Mouse (Mus musculus) lung, embryonic 16.5 days (tissue): ENCODE results near the gene Cherp. TPM values are rescaled to one million over a fixed set of nuclear protein-coding genes. Genes with fewer than 3 reads are reported as not detected.

Source experiments
- ATAC-seq: fragments of 200-750 bp; cut with Nextera tagmentation; 2 replicates; pipeline ENCODE4 v1.8.0; 2017; ENCODE audit warnings: low read depth, mild to moderate bottlenecking, moderate library complexity
- H3K27ac ChIP-seq: fragments of 300-500 bp; sonication (generic); 2 replicates; pipeline ENCODE4 v1.5.1; 2014; ENCODE audit warnings: mild to moderate bottlenecking, control low read depth, low read length
- H3K27me3 ChIP-seq: fragments of 300-500 bp; sonication (generic); 2 replicates; pipeline ENCODE4 v1.6.1; 2014; ENCODE audit warnings: low read depth, low read length, mixed read lengths; ENCODE audit not compliant: control insufficient read depth, insufficient read depth
- H3K36me3 ChIP-seq: fragments of 300-500 bp; sonication (generic); 2 replicates; pipeline ENCODE4 v1.6.1; 2014; ENCODE audit warnings: low read length; ENCODE audit not compliant: control insufficient read depth, insufficient read depth
- H3K4me1 ChIP-seq: fragments of 300-500 bp; sonication (generic); replicated peaks from 2 replicates; pipeline ENCODE4 v1.6.1; 2014; ENCODE audit warnings: low read length, mixed read lengths; ENCODE audit not compliant: control insufficient read depth, insufficient read depth
- H3K4me2 ChIP-seq: fragments of 300-500 bp; sonication (generic); 2 replicates; pipeline ENCODE4 v1.6.1; 2014; ENCODE audit warnings: low read depth, low read length, control low read depth
- H3K4me3 ChIP-seq: fragments of 300-500 bp; sonication (generic); 2 replicates; pipeline ENCODE4 v1.5.1; 2014; ENCODE audit warnings: mild to moderate bottlenecking, low read length, control low read depth
- H3K9ac ChIP-seq: fragments of 300-500 bp; sonication (generic); 2 replicates; pipeline ENCODE4 v1.6.1; 2014; ENCODE audit warnings: low read length, control low read depth
- H3K9me3 ChIP-seq: fragments of 300-500 bp; sonication (generic); 2 replicates; pipeline ENCODE4 v1.6.1; 2016; ENCODE audit warnings: low read length; ENCODE audit not compliant: control insufficient read depth
- WGBS: fragments of 180-500 bp; shearing (Covaris S2); extraction: QIAGEN DNeasy Blood & Tissue Kit; methylation state at CpG from one replicate; pipeline ENCODE4 v1.1.7; 2014; 5-methylcytosine and 5-hydroxymethylcytosine counted together
- polyA plus RNA-seq: library from polyadenylated mRNA; unstranded; fragments of >200 nt; fragmentation: Nextera tagmentation; extraction: Ambion mirVana; gene quantifications from 2 replicates; pipeline ENCODE4 v1.2.1, GENCODE M21; 2015

The Cherp gene
- polyA plus RNA-seq, 1 experiment from 2014 or later = 68.3 TPM

GRCm38 (mm10) chr8:72457806-72458205 lies 17.2 kb downstream of the Cherp start:
- H3K9me3 ChIP-seq = peaks cover 3% of the 10 kb centered on the region; the same call in 1 of the 2 replicates
- no peak overlapping the region for H3K4me2 ChIP-seq
- no peak for ATAC-seq
- no peaks in the 10 kb centered on the region for H3K4me1 ChIP-seq
- H3K36me3 ChIP-seq = peaks cover 53% of the 10 kb centered on the region
- WGBS = 83% methylated on average over 3 of the region's 3 CpGs
- H3K9ac ChIP-seq = no peak overlapping the region
- no peaks in the 10 kb centered on the region for H3K27me3 ChIP-seq
- H3K4me3 ChIP-seq = no peak overlapping the region
- H3K27ac ChIP-seq = no peak overlapping the region

- H3K27ac ChIP-seq = no peak overlapping the region
- no peak overlapping the region for H3K4me3 ChIP-seq
- H3K27me3 ChIP-seq = no peaks in the 10 kb centered on the region
- no peak overlapping the region for H3K4me2 ChIP-seq
- peaks cover 32% of the 10 kb centered on the region for H3K36me3 ChIP-seq
- H3K9me3 ChIP-seq = peaks cover 3% of the 10 kb centered on the region; the same call in 1 of the 2 replicates
- H3K4me1 ChIP-seq = no peaks in the 10 kb centered on the region
- no peak overlapping the region for H3K9ac ChIP-seq
- WGBS = 88% methylated on average over 4 of the region's 4 CpGs
- no peak for ATAC-seq
Observed at GRCm38 (mm10) chr8:72455317-72455716, 19.7 kb downstream of the Cherp start.

GRCm38 (mm10) chr8:72453904-72454303 lies 21.1 kb downstream of the Cherp start:
- Histone ChIP-seq H3K9me3 (peaks cover 3% of the 10 kb centered on the region; the same call in 1 of the 2 replicates), H3K27ac (no peak overlapping the region), H3K4me1 (no peaks in the 10 kb centered on the region), H3K36me3 (peaks cover 29% of the 10 kb centered on the region), H3K27me3 (no peaks in the 10 kb centered on the region), H3K4me3 (no peak overlapping the region), H3K9ac (no peak overlapping the region), H3K4me2 (no peak overlapping the region)
- WGBS = 93% methylated on average over 2 of the region's 2 CpGs
- ATAC-seq = no peak

GRCm38 (mm10) chr8:72451516-72451915 lies 23.5 kb downstream of the Cherp start:
- peaks cover 29% of the 10 kb centered on the region for H3K36me3 ChIP-seq

GRCm38 (mm10) chr8:72445071-72445470 lies 30.0 kb downstream of the Cherp start:
- Histone ChIP-seq H3K36me3 (peaks cover 9% of the 10 kb centered on the region), H3K27me3 (no peaks in the 10 kb centered on the region), H3K4me2 (no peak overlapping the region), H3K4me1 (peaks cover 4% of the 10 kb centered on the region), H3K27ac (no peak overlapping the region), H3K9me3 (no peaks in the 10 kb centered on the region), H3K4me3 (no peak overlapping the region), H3K9ac (no peak overlapping the region)
- 91% methylated on average over 6 of the region's 6 CpGs for WGBS
- no peak for ATAC-seq

More at GRCm38 (mm10) chr8:72451516-72451915, 23.5 kb downstream of the Cherp start:
- Histone ChIP-seq H3K4me2 (no peak overlapping the region), H3K9ac (no peak overlapping the region), H3K9me3 (peaks cover 3% of the 10 kb centered on the region; the same call in 1 of the 2 replicates), H3K4me3 (no peak overlapping the region), H3K27ac (no peak overlapping the region), H3K27me3 (no peaks in the 10 kb centered on the region), H3K4me1 (no peaks in the 10 kb centered on the region)
- 56% methylated on average over 8 of the region's 8 CpGs for WGBS
- no peak for ATAC-seq

- peak overlapping the region; percentile 62 for H3K4me3 ChIP-seq
- H3K4me1 ChIP-seq = peaks cover 4% of the 10 kb centered on the region
- peak overlapping the region; percentile 58 for H3K4me2 ChIP-seq
- no peaks in the 10 kb centered on the region; the same call in 1 of the 2 replicates for H3K36me3 ChIP-seq
- H3K27ac ChIP-seq = peak overlapping the region; percentile 11; the same call in 1 of the 2 replicates
- no peaks in the 10 kb centered on the region for H3K27me3 ChIP-seq
- ATAC-seq = peak; percentile 56
- H3K9ac ChIP-seq = peak overlapping the region; percentile 85
- H3K9me3 ChIP-seq = no peaks in the 10 kb centered on the region
- WGBS = 31% methylated on average over 6 of the region's 6 CpGs
Observed at GRCm38 (mm10) chr8:72443994-72444350, 31.1 kb downstream of the Cherp start.

- peaks cover 4% of the 10 kb centered on the region for H3K4me1 ChIP-seq
- no peaks in the 10 kb centered on the region for H3K27me3 ChIP-seq
- ATAC-seq = peak; percentile 100
- peak within 1 kb of the TSS; percentile 85 for H3K9ac ChIP-seq
- H3K9me3 ChIP-seq = no peaks in the 10 kb centered on the region
- H3K36me3 ChIP-seq = no peaks in the 10 kb centered on the region; the same call in 1 of the 2 replicates
- peak within 1 kb of the TSS; percentile 62 for H3K4me3 ChIP-seq
- H3K4me2 ChIP-seq = peak within 1 kb of the TSS; percentile 84
- H3K27ac ChIP-seq = peak within 1 kb of the TSS; percentile 11; the same call in 1 of the 2 replicates
- 6% methylated on average over 34 of the region's 34 CpGs for WGBS
Observed at GRCm38 (mm10) chr8:72443338-72443993, 31.6 kb downstream of the Cherp start, which contains the start of the genes Calr3 and 1700030K09Rik. Gene Calr3 (minus strand): TSS chr8:72443870. Gene 1700030K09Rik (plus strand): TSS chr8:72443880.

- no peaks in the 10 kb centered on the region for H3K36me3 ChIP-seq
- H3K27me3 ChIP-seq = no peaks in the 10 kb centered on the region
- H3K9ac ChIP-seq = no peak overlapping the region
- H3K27ac ChIP-seq = no peak overlapping the region
- WGBS = 71% methylated on average over 8 of the region's 8 CpGs
- no peak overlapping the region for H3K4me2 ChIP-seq
- H3K9me3 ChIP-seq = no peaks in the 10 kb centered on the region
- ATAC-seq = 0 out of 2 replicates have a peak, but pooled peaks have one; percentile 24
- peaks cover 4% of the 10 kb centered on the region for H3K4me1 ChIP-seq
- H3K4me3 ChIP-seq = no peak overlapping the region
Observed at GRCm38 (mm10) chr8:72438248-72439015, 36.6 kb downstream of the Cherp start.

GRCm38 (mm10) chr8:72434952-72435351 lies 40.1 kb downstream of the Cherp start:
- Histone ChIP-seq H3K9me3 (no peaks in the 10 kb centered on the region), H3K9ac (no peak overlapping the region), H3K27ac (no peak overlapping the region), H3K4me1 (no peaks in the 10 kb centered on the region), H3K4me2 (no peak overlapping the region), H3K36me3 (no peaks in the 10 kb centered on the region), H3K27me3 (no peaks in the 10 kb centered on the region), H3K4me3 (no peak overlapping the region)
- no peak for ATAC-seq
- WGBS = 14% methylated on average over 2 of the region's 2 CpGs
